Mouse (Mus musculus) megakaryocyte, embryonic 14.5 days (primary cell): Measurements from ENCODE around the gene She.

Experiments used
- FLI1 ChIP-seq: IDR thresholded peaks from 2 replicates; pipeline ENCODE4 v1.6.1; 2012; ENCODE audit warnings: low read length, inconsistent platforms, mixed read lengths
- GATA1 ChIP-seq: IDR thresholded peaks from 3 replicates; pipeline ENCODE4 v1.6.1; 2012; ENCODE audit warnings: mixed read lengths, low read length, inconsistent platforms, borderline replicate concordance

DNA sequence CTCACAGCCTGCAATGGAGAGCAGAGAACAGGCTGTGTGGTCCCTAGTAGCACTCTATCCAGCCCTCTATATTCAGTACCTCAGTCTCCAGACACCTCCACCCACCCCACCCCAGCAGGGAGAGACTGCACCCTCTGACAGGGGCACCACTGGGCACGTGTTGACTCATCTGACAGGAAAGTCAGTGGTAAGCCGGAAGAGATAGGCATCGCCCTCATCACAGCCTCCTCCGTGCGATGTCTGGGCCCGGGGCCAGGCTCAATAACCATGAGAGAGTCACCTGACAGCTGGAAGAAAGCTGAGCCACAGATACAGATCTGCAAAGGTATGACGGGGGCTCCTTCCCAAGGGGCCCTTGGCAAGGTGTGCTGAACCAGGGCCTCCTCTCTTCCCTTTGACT, 41.0 kb downstream of the She start:
- TF ChIP-seq GATA1 (no peak), FLI1 (no peak)
